Mouse (Mus musculus) megakaryocyte-erythroid progenitor cell, adult 5-6 weeks (primary cell): ENCODE data around the gene Glyat. TPM values are rescaled to one million over a fixed set of nuclear protein-coding genes. Genes with fewer than 3 reads are reported as not detected.
"Not testable (repeated sequence)": the region's sequence is repeated elsewhere in the genome, so short reads cannot be mapped to it uniquely, and the experiment has no call there.

ENCODE experiments used
- ATAC-seq: replicated peaks from 2 replicates; pipeline ENCODE4 v1.8.0; 2016; ENCODE audit warnings: mild to moderate bottlenecking, inconsistent platforms; ENCODE audit not compliant: severe bottlenecking, poor library complexity, low FRiP score, low TSS enrichment
- total RNA-seq, 2 experiments: library from RNA; stranded (forward) in 1 of 2; stranded (reverse) in 1 of 2; fragments of 200-1000, 215-1000 nt in 1 of 2; fragments of >200 nt in 1 of 2; fragmentation: Nextera tagmentation in 1 of 2; gene quantifications; 2 replicates each; pipeline ENCODE4 v1.2.3; 2014 to 2017

The Glyat gene
- not detected in 2 replicates for total RNA-seq (2014; fragmentation: Nextera tagmentation)
- not detected in 2 replicates for total RNA-seq (2017)

DNA sequence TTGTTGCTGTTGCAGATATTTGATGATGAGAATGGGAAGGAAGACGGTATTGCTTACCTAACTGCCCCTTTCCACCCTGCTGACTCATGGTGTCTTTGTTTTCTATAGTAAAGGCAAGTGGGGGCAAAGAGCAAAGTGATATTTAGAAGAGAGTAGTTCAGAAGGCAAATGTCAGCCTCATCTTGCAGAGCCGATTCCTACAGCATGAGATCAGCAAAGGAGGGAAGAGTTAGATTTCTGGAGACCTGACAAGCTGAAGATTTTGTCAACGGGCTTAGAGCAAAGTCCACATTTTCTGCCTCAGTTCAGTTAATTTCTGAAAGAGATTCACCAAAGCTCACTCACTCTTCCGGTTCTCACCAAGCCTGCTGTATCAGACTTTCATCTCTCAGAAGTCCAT is at the start of gene Glyat:
TSS of gene Glyat (plus strand) at position 133 of the 400 bp plus-strand sequence.
- ATAC-seq = no peak

DNA sequence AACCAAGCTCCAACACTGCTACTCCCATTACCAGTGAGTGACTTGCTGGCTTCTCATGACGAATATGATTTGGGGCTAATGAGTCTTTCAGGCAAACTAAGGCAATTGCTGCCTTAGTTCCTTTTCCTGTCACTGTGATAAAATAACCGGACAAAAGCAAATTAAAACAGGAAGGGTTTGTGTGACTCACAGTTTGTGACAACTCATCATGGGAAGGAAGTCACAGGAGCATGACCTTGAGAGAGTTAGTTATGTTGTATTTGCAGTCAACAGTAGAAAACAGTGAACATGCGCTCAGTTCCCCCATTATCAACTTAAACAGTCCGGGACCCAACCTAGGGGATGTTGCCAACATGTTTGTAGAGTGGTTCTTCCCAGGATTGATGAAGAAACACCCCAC is 47.8 kb upstream of the Glyat start:
- ATAC-seq = no peak

DNA sequence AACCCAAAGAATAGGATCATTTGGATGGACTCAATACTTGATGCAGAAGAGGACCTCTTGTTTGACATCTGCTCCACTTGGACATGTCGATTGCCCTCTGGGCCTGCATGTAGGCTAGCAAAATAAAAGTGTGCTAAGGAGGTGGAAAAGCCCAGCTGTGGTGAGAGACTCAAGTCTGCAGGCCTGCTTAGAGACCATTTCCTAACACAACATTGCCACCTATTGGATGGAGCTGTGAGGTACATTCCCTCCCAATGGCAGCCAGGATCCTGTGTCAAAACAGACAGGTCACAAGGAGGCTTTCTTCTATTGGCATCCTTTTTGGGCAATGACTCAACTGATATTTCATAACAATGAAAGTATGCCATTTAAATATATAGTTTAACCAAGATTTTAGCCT is 41.2 kb upstream of the Glyat start:
- ATAC-seq = peak; percentile 77

DNA sequence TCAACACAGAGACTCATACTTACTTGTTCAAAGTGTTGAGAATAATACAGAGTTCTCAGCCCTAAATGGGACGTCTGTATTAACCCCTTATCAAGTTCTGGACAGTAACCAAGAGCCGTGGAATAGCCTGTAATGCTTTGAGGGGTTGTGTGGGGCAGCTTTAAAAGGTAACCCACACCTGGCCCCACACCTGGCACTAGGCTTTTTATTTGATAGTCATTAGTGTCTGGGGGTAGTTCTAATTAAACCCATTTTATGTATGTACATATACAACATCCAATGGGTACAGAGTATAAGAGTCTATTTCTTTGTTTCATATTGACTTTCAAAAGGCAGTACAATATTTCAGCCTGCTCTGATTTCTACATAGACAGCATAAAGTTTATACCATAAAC is 38.0 kb upstream of the Glyat start:
- no peak for ATAC-seq

DNA sequence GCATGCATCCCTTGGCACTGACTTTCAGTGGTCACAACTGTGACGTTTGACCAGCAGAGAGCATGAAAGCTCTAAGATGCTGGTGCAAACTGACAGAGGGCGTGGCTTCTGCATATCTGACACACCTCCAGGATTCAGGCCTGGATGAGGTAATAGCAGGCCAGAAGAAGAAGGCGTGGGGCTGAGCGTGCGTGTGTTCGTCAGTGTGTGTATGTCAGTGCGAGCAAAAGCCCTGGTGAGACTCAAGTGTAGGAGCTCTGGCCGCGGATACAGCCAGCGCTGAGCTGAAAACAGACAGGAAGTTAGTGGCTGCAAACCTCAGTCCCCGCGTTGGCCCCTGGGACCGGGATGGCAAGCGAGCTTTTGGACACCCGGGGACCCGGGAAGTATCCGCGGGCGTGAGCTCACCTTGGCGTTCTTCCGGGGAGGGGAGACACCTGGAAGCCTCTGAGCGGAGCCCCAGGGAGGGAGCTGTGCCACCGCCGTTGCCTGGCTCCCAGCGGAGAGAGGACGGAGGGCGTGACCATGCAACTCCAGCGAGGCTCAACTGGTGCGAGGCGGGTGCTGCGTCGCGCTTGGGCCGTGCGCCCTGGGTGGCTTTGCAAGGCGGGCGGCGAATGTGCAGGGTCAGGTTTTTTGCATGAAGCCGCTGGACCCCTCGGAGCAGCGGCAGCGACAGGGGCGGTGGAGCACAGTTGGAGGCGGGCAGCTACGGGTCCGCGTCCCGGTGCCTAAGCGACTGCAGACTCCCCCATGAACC is 37.4 kb upstream of the Glyat start:
- ATAC-seq = peak; percentile 95

DNA sequence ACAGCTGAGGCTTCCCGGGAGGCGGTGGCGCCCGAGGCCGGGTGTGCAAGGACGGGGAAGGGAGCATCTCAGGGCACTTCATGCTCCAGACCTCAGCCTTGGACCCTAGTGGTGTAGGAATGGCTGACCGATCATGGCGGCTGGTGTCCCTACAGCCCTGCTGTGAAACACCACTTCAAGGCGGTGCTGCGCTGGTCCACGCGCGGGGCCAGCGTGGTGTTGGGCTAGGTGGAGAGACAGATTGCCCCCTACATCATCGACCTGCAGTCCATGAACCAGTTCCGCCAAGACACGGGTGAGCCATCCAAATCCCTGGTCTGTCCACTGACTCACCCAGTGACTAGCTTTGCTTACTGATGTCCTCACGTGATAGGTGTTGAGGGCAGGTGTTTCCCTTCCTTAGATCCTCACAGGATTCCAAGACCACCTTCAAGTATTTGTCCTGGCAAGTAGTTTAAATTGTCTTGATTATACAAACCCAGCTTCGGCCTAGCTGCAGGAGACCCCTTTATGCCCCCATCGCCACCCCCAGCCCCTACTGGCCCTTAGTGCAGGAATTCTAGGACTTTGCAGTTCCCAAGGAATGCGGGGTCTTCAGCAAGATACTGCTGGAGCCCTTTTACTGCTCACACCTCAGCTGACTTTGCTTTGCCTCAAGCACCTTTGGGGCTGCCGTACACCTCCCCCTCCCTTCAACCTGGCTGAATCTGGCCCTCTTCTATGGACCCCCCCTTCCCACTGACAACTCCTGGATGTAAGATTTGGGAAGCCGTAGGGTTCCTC is 36.6 kb upstream of the Glyat start:
- ATAC-seq = no peak; the same call in 1 of the 2 replicates

DNA sequence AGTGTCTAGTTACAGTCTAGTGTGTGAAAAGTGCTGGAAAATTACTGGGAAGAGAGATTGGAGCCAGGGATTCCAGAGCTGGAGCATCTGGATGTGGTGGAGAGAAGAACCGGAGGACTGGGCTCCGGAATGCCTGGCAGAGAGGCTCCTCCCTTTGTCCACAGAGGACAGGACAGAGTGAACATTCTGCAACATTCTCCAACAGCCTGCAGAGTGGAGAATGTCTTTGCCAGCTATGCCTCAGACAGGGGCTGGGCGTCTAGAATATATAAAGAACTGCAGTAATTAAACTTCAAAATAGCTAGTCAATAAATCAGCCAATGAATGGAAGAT is 36.1 kb upstream of the Glyat start:
- ATAC-seq = no peak

DNA sequence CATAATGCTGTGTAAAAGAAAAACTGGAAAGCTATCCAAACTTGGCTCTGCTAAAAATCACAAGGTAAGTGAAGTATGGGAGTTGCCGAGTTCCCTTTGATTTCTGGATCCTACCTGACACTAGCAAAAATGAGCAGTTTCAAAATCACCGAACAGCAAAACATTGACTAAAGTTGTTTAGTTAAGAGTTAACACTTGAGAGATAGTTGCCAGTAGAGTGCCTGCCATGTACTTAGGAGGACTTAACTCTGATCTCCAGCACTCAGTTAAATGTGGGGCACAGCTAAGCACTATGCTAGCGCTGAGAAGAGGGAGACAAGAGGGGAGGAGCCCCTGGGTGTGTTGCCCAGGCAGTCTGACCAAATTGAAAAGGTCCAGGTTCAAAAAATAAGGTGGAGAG is 34.4 kb upstream of the Glyat start:
- ATAC-seq = no peak

DNA sequence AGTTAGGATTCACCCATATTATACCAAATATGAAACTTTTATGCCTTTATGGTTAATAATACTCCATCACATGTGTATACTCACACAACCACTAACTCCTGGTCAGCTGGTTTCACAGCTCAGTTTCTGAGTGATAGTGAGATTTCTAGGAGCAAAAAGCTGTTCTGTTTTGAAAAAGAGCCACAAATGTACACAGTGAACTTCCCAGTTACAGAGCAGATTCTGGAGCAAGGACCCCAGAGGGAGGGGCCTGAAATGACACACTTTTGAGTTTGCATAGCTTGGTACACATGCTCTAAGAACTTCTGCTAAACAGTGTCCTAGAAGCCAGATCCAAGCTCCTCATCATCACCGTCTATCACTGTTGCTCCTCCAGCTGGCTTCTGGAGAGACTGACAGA is 33.4 kb upstream of the Glyat start, which contains the start of gene Gm4952:
TSS of gene Gm4952 (plus strand) at position 301 of the 400 bp plus-strand sequence.
- ATAC-seq = no peak

DNA sequence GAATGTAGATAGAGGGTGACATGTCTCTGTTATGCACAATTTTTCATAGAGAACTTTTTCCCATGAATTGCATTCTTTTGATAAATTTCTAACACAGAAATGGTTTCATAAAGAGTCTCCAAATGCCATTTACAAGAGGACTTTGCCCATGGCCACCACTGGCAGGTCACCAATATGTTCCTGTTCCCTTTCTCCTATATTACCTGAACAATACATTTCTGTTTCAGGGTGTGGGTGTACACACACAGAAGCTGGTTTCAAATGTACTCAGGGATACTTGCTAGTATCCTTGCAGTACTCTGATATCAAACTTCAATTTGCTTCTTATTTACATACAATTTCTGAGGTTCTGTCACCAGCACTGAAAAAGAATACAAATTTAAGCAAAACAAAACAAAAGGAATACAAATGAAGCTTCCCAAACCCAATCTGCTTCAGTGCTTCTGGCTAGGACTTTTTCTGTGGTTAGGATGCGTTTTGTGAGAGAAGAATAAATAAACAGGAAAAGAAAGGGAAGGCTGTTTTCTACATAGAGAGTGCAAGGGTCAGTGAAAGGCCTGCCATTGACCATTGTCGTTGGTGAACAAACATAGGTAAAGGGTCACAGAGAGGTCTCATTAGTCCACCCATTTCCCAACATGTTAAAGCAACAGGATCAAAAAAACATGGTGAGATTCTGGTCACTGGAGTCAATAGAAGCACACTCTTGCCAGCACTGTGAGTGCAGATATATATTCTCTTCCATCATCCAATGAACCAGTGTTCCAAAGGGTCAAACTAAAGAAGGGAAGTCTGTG is 32.2 kb upstream of the Glyat start:
- no peak for ATAC-seq

DNA sequence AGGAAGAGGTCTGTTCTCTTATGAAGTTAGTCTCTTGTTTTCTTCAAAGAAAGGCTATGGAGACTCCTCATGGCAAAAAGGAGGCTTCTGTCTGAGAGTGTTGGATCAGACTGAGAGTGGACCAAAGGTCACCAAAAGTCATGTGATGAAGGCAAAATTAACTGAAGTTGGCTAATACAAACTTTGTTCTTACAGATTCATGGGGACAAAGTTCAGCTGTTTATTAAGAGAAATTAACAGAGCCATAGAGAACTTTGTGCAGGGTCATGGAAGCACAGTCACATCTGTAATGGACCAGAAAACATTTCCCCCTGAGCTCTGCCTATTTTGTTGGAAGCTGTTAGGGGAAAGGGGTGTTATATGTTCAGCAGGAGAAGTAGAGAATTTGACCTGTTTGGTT is 24.8 kb upstream of the Glyat start:
- ATAC-seq = no peak

DNA sequence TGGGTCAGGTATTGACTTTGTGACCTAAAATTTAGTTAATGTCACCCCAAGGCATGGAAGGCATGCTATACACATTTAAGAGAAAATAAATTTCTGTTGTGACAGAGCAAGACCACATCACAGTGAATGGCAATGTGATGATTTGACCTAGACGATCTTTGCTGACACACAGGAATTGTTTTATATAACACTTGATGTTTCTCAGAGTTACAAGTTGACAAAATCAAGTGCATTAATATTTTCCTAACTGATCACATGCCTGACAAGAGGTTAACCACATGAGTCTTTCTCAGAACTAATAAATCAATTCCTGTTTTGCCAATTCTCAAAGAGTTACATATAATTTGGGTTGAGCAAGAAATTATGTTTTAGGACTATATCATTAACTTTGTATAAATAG is 19.5 kb upstream of the Glyat start:
- ATAC-seq = no peak

DNA sequence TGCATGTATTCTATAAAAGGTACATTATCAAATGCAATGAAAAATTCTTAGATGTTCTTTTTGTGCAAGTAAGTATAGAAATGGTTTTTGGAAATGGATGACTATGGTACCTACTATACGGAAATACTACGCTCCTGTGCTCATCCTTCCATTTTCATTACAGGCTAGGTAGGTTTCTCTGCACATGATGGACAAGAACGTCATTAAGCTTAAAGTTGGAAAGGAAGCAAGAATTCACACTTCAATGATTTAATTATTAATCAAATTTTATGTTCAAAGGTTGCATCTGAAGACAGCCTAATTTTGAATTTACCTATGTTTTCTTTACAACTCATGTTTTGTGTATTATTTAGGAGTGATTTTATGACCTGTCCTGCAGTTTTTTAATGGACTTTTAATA is 1.2 kb downstream of the Glyat start:
- no peak for ATAC-seq

DNA sequence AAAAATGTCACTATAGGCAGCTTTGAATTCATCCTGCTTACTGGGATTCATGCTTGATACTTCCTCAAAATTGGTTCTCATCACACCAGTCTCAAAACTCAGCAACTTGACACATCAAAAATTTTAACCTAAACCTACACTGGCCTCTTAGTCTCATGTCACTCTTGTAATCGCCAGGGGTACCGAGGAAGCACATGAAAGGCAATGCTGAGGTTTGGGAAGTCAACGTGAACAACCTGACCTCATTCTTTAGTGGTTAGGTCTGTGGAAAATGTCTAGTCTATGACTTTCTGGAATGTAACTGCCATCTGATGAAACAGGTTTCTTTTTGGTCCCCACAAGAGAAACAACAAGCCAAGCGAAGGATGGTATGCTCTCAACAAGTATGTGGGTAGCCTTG is 1.9 kb downstream of the Glyat start:
- no peak for ATAC-seq

DNA sequence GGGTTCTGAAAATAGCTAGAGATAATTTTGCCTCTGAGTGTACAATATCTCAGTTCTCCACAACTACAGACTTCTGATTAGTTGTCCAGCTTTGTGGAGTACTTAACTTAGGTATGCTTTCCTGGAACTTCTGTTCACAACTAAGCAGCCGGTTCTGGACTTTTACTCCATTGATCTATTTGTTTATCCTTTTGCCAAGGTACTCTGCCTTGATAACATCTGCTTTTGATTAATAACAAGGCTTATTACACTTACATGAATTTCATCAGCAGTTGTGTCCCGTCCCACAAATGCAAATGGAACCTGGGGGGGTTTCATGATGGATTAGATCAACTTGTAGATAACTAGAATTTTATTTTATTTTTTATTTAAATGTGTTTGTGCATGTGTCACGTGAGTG is 3.8 kb downstream of the Glyat start:
- ATAC-seq = no peak

DNA sequence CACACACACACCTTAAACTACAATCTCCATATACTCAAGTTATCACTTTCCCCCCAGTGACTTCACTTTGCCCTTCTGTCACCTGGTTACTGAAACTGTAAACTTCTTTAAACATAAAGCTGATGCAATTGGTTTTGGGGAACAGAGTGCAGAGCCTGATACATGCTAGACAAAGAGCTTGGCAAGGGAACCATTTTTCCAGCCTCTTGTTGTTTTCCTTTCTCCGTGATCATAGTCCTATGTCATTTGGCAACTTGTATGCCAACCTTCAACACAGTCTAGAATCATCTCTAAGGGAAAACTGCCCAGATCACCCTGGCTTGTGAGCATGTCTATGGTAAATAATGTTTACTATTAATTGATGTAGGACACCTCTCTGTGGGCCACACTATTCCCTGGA is 4.9 kb downstream of the Glyat start:
- no peak for ATAC-seq

DNA sequence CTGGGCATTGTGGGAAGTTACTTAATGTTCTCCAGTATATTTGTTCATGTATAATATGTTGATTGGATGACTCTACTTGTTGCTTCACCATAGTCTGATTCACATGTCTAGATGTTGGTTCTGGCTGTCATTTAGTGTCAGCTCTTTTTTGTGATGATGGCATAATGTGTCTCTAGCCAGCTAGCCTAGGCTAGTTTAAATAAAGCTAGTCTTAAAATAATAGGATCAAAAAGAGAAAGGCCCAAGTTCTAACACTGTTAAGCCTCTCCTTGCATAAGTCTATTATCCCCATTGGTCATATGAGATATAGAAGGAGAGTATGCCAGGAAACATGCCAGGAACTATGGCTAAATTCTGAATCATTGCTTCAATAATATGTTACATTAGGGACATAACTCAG is 16.4 kb downstream of the Glyat start:
- no peak for ATAC-seq

DNA sequence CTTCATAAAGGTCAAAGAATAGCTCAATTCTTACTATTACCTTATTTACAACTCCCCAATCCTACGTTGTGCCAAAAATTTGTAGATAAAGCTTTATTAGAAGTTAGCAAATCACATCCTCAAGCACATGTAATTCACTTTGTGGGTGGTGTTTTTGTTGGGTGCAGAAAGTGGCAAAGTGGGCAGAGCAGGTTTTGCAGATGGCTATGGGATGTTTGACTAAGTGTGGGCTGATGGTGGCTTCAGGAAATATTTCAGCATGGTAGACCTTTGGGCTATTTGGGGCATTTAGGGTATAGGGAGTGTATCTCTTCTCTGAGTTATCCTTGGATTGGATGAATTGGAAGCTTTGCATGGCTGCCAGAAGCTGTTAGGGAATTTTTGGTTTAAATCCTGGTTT is 33.0 kb downstream of the Glyat start:
- no peak for ATAC-seq

DNA sequence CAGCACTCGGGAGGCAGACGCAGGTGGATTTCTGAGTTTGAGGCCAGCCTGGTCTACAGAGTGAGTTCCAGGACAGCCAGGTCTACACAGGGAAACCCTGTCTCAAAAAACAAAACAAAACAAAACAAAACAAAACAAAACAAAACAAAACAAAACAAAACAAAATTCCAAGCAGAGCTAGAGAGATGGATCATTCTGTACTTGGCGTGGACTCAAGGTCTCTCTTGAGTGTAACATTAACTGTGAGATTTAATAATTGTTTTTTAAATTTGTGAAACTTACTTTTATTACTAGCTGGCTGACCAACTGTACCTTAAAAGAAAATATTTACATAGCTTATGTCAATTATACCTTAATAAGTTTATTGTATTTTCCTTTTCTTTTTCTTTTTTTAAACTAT is 35.5 kb downstream of the Glyat start:
- ATAC-seq = not testable (repeated sequence)

DNA sequence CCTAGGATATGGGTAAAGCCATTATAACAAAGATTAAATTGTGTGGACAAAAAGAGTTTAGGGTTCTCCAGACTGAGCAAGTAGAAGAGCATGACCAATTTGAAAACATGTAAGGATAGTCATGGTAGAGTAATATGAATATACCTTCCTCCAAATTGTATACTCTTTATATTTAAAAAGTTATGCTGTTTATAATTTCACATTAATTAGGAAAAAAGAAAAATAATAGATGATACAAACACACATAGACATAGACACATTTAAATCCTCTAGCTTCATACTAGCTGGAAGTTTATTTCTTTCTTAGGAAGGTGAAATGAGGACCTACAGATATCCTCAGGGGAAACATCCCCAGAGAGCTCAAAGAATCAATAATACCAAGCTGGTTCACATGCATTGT is 37.0 kb downstream of the Glyat start, which contains the start of gene Olfr1442:
TSS of gene Olfr1442 (plus strand) at position 301 of the 400 bp plus-strand sequence.
- no peak for ATAC-seq
